Mouse (Mus musculus): ENCODE measurements around the gene Pcolce. TPM values are rescaled to one million over a fixed set of nuclear protein-coding genes. Genes with fewer than 3 reads are reported as not detected.

Pcolce gene
- total RNA-seq, 2 experiments from 2014 or later, result 101 to 107 TPM

GRCm38 (mm10) chr5:137599600-137599999, 14.0 kb downstream of the Pcolce start:
- DNase-seq, result no peak
- intact Hi-C loops (cut with DNase I), result no loop called here

DNA sequence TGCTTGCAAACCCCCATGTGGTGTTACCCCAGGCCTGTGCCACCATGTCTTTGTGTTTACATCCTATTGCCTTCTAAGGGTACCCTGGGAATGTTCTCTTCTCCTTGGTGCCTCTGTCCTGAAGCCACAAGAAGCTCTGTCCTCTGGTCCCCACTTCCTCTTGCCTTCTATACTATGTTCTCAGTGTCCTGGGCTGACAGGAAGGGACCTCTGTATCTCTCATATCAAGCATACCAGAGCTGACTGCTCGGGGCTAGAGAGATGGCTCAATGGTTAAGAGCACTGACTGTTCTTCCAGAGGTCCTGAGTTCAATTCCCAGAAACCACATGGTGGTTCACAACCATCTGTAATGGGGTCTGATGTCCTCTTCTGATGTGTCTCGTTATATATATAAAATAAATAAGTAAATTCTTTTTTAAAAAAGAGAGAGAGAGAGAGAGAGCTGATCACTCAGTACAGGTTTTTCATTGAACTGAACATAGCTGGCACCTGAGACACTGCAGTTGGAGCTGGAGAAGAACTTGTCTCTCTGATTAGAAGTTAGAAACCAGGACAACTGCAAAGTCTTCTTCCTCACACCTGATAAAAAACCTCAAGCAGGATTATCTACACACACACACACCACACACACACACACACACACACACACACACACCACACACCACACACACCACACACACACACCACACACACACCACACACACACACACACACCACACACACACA, 15.3 kb downstream of the Pcolce start:
- intact Hi-C loops (cut with DNase I), result no loop called here
- no peak for DNase-seq

DNA sequence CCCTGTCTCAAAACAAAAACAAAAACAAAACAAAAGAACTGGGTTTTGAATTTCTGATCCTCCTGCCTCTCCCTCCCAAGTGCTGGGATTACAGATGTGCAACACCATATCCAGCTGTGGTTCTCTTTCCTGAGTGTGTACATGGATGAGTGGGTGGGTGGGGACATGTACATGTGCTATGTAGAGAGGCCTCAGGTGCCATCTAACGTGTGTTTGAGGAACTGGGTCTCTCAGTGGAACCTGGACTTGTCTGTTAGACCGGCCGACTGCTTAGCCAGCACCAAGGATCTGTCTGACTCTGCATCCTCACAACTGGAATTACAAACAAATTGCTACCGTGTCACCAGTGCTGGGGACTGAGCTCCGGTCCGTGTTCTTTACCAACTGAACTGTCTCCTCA, 16.0 kb downstream of the Pcolce start:
- intact Hi-C loops (cut with DNase I), result no loop called here
- DNase-seq, result no peak

DNA sequence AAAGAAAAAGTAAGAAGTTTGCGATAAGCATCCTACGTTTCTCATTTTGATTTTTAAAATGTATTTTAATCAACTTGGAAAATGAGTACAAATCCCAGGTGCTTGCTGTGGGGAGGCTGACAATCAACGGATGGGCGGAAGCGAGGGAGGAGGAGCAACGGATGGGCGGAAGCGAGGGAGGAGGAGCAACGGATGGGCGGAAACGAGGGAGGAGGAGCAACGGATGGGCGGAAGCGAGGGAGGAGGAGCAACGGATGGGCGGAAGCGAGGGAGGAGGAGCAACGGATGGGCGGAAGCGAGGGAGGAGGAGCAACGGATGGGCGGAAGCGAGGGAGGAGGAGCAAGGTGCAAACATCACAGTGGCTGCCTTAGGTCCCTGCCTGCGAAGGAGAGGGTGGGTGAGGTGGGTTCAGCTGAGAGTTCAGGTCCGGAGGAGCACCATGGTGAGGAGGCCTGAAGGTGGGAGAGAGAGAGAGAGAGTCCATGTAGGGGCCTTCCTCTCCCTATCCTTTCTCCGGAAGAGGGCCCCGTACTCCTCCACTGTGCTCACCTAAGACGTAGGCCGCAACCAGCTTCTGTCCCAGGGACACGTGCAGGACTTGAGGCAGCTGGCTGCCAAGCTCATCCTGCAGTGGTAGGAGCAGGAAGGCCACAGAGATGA, 16.9 kb downstream of the Pcolce start:
- DNase-seq, result no peak
- intact Hi-C loops (cut with DNase I), result no loop called here

- DNase-seq, result no peak
- intact Hi-C loops (cut with DNase I), result no loop called here
Measured at GRCm38 (mm10) chr5:137595921-137596320, 17.7 kb downstream of the Pcolce start.

DNA sequence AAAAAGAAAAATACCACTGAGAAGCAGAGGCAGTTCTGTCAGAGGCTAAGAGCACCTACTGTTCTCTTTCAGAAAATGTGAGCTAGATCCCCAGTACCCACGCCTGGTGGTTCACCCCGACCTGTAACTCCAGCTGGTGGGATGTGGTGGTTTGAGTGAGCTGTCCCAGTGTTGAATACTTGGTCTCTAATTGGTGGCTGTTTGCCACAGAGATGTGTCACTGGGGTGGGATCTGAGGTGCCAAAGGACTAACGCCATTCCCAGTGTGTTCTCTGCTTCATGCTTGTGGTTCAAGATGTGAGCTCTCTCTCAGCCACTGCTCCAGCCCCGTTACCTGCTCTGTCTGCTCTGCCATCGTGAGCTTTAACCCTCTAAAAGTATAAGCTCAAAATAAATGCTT, 23.1 kb downstream of the Pcolce start:
- intact Hi-C loops (cut with DNase I), result no loop called here
- DNase-seq, result no peak

GRCm38 (mm10) chr5:137584976-137585375, 28.6 kb downstream of the Pcolce start:
- intact Hi-C loops (cut with DNase I), result no loop called here
- peak; percentile 72 to 77 for DNase-seq

- intact Hi-C loops (cut with DNase I), result no loop called here
- DNase-seq, result peak; percentile 21 to 48
Measured at GRCm38 (mm10) chr5:137583670-137584169, 29.9 kb downstream of the Pcolce start.

DNA sequence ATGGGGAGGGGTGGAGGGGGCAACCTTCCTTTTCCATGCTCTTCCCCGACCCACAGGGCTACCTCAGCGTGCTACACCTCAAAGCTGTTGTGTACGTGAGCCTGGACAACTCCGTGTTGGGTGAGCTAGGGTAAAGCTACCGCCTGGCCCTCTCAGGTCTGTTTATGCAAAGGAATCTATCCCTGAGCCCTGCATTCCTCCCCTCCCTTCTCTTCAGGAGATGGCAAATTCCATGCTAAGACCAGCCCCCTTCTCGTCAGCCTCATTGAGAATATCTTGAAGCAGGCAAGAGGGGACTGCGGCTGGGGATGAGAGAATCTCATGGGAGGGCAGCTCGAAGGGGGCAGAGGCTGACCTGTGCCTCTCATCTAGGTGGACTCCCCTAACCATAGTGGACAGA, 30.9 kb downstream of the Pcolce start:
- intact Hi-C loops (cut with DNase I), result no loop called here
- DNase-seq, result no peak

GRCm38 (mm10) chr5:137580246-137580645, 33.3 kb downstream of the Pcolce start:
- no peak for DNase-seq
- intact Hi-C loops (cut with DNase I), result no loop called here

DNA sequence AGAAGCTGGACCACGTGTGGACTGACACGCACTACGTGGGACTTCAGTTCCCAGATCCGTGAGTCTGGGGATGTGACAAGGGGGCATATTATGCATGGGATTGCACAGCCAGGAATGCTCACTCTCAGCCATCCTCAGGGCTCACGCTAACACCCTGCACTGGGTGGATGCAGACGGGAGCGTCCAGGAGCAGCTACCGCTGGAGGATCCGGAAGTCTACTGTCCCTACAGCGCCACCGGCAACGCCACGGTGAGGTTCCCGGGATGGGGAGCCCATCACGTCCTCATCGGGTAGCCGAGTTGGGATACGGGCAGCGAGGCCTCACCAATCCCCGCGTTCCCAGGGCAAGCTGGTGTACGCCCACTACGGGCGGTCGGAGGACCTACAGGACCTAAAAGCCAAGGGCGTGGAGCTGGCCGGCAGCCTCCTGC, 39.1 kb downstream of the Pcolce start:
- peak; percentile 33 to 49 for DNase-seq
- intact Hi-C loops (cut with DNase I), result no loop called here

DNA sequence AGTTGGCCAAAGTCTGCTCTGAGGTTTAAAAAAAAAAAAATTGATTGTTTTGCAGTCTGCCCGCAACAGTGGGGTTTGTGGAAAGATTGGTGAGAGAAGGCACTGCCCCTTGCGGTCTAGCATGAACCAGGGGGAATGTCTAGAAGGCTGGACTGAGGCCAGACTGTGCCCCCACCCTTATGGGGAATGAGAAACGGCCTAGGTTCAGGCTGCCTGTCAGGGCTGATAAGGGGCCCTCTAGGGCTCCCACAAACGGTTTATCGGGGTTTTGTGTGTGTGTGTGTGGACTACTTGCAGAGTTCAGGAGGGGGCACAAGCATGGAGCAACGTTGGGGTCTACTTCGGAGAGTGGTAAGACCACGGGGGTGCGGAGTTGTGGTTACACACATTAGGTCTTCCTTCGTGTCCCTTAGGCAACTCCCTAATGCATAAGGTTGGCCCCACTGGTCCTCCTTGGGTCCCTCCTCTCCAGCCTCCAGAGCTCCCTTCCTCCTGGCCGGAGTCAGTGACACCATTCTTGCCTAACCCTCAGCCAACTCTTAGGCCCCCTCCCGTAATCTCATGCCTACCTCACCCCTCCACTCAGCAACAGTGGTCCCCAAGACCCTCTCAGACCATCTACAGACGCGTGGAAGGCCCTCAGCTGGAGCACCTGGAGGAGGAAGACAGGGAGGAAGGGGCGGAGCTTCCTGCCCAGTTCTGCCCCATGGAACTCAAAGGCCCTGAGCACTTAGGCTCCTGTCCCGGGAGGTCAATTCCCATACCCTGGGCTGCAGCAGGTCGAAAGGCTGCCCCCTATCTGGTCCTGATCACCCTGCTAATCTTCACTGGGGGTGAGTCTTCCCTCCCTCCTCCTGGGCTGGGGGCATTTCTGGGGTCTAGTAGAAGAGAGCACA, 42.6 kb downstream of the Pcolce start:
- intact Hi-C loops (cut with DNase I), result no loop called here
- no peak for DNase-seq

GRCm38 (mm10) chr5:137570181-137570580, 43.4 kb downstream of the Pcolce start:
- DNase-seq, result no peak
- intact Hi-C loops (cut with DNase I), result no loop called here

DNA sequence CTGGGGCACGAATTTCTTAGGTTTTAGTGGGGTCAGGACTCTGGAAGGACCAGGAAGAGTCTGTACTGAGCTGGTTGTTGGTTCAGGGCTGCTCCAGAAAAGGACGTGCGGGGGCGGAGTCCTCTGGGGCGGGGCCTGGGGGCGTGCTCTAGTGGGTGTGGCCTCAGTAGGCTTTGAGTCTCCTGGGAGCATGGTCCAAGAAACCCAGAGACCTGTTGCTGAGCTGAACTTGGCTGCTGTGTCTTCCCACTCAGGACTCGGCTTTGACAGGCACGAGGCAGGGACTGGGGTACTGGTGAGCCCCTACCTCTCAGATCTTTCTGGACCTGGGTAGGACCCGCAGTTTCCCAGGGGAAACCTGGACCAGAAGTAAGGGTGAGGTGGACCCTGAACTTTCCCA, 43.9 kb downstream of the Pcolce start, which contains the start of gene Tfr2:
Tfr2 (plus strand) TSS at position 176 of the 400 bp plus-strand sequence.
- peak; percentile 43 to 68 for DNase-seq
- intact Hi-C loops (cut with DNase I), result no loop called here

DNA sequence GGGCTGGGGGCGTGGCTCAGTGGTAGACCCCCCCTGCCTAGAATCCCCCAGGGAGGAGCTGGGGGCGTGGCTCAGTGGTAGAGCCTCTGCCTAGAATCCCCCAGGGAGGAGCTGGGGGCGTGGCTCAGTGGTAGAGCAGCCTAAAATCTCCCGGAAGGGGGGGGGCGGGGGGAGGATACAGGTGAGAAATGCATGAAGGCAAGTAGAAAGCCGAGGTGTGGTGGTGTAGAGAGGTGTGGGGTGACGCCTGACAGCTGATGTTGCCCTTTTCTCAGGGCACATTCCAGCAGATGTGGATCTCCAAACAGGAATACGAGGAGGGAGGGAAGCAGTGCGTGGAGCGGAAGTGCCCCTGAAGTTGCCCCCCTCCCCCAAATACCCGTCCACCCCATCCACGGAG, 44.6 kb downstream of the Pcolce start:
- DNase-seq, result no peak
- intact Hi-C loops (cut with DNase I), result no loop called here

DNA sequence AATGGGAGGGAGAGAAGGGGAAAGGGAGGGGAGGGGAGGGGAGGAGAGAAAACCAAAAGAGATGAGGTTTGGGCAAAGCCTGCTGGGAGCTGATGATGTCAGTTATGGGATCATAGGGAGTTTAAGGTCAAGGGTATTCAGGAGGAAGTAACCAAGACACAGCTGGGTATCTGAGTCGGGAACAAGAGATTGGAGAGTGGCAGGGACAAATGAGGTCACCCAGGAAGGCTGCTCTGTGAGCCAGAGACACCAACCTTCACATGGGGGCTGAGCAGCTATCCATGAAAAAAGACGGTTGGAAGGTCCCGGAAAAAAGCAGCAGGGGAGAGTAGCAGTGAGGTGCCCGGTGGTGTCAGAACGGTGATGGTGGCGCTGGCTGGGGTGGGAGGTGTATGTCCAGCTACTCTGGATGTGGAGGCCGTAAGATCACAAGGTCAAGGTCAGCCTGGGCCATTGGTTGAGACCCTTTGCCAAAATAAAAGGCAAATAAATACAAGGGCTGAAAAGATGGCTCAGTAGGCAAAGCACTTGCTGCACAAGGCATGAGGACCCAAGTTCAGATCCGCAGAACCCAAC, 45.3 kb downstream of the Pcolce start:
- intact Hi-C loops (cut with DNase I), result no loop called here
- DNase-seq, result no peak

GRCm38 (mm10) chr5:137566416-137566815, 47.2 kb downstream of the Pcolce start:
- intact Hi-C loops (cut with DNase I), result no loop called here
- no peak for DNase-seq

DNA sequence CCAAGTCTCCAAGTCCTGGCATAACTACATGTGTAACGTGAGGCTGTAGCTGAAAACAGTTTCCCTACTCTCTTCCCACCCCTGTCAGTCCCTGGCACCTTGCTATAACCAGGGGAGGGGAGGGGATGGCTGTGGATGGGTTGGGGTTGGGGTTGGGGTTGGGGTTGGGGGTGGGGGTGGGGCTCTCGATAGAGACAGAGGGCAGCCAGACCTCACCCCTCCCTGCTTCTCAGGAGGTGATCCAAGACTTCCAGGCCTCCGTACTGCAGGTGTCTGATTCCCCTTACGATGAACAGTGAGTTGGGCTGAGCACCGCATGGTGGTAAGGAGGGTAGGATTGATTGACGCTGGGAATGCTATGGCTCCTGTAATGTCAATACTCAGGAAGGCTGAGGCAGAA, 47.8 kb downstream of the Pcolce start:
- intact Hi-C loops (cut with DNase I), result no loop called here
- DNase-seq, result no peak

DNA sequence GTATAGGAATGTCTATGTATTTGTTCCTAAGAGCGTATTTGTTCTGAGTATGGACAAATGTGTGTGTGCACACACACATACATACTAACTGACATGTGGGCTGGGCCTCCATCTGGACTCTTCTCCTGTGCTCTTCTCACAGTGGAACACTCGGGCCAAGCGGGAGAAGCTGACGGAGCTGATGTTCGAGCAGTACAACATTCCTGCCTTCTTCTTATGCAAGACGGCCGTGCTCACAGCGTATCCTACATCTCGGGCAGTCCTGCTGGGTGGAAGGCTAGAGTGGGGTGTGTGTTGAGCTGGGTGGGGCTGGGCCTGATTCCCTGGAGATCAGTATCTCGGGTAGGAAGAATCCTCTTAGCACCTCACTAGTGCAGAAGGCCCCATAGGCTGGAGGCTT, 50.6 kb downstream of the Pcolce start:
- DNase-seq, result no peak
- intact Hi-C loops (cut with DNase I), result no loop called here

DNA sequence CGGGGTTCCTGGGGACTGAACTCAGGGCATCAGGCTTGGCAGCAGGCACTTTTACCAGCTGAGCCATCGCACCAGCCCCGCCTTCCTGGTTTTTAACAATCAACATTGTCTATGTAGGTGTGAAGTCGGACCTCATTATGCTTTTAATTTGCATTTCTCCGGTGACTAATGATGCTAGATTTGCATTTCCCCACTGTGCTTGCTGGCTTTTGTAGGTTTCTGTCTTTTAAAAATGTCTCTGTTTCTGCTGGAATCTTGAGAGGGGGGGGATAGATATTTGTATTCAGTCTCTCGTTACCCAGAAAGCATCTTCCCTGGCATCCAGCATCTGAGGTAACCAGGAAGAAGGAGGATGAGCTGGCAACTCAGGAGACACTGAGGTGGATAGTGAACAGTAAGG, 52.0 kb downstream of the Pcolce start:
- DNase-seq, result no peak
- intact Hi-C loops (cut with DNase I), result no loop called here

All from heart, postnatal 14 days (tissue).